Mouse (Mus musculus): ENCODE measurements at regions not wholly inside any gene's neighbourhood (a gene's known extent, or its start where the extent isn't known, plus 50 kb on each side); places are given as distances from the start of the nearest gene placed in this dataset.

- TF ChIP-seq CTCF (IDR thresholded peaks at IDR 0.05; ENCODE audit: borderline replicate concordance, control insufficient read depth, extremely low read depth, insufficient read depth, low read length, poor library complexity) (no peak), POLR2A (IDR thresholded peaks at IDR 0.05; ENCODE audit: control insufficient read depth, extremely low read depth, insufficient read depth, low read length, poor library complexity) (no peak)
These were observed 75.5 kb upstream of the Lclat1 start for GRCm38 (mm10) chr17:73032326-73032725.
